Mouse (Mus musculus) heart, embryonic 15.5 days (tissue): Measurements from ENCODE around the gene Ppp2r5a. TPM values are rescaled to one million over a fixed set of nuclear protein-coding genes. Genes with fewer than 3 reads are reported as not detected.

Experiments used
- ATAC-seq: fragments of 200-750 bp; cut with Nextera tagmentation; replicated peaks from 2 replicates; pipeline ENCODE4 v1.8.0; 2017; ENCODE audit warnings: low read depth, moderate TSS enrichment; ENCODE audit not compliant: insufficient number of reproducible peaks, insufficient read depth, low FRiP score
- H3K27ac ChIP-seq: fragments of 300-500 bp; sonication (generic); 2 replicates; pipeline ENCODE4 v1.5.1; 2015; ENCODE audit warnings: mild to moderate bottlenecking, inconsistent platforms
- H3K27me3 ChIP-seq: fragments of 300-500 bp; sonication (generic); 2 replicates; pipeline ENCODE4 v1.6.1; 2015; ENCODE audit warnings: inconsistent platforms
- H3K36me3 ChIP-seq: fragments of 300-500 bp; sonication (generic); 2 replicates; pipeline ENCODE4 v1.6.1; 2015; ENCODE audit warnings: mild to moderate bottlenecking, inconsistent platforms
- H3K4me1 ChIP-seq: fragments of 300-500 bp; sonication (generic); replicated peaks from 2 replicates; pipeline ENCODE4 v1.6.1; 2015; ENCODE audit warnings: inconsistent platforms
- H3K4me2 ChIP-seq: fragments of 300-500 bp; sonication (generic); 2 replicates; pipeline ENCODE4 v1.6.1; 2015; ENCODE audit warnings: inconsistent platforms, mild to moderate bottlenecking, moderate library complexity
- H3K4me3 ChIP-seq: fragments of 300-500 bp; sonication (generic); 2 replicates; pipeline ENCODE4 v1.5.1; 2015; ENCODE audit warnings: mild to moderate bottlenecking, inconsistent platforms
- H3K9ac ChIP-seq: fragments of 300-500 bp; sonication (generic); 2 replicates; pipeline ENCODE4 v1.6.1; 2015; ENCODE audit warnings: mild to moderate bottlenecking, inconsistent platforms
- H3K9me3 ChIP-seq: fragments of 300-500 bp; sonication (generic); replicated peaks from 2 replicates; pipeline ENCODE4 v1.6.1; 2016; ENCODE audit warnings: inconsistent platforms
- WGBS: fragments of 180-500 bp; shearing (Covaris S2); methylation state at CpG from one replicate; pipeline ENCODE4 v1.1.7; 2015; ENCODE audit warnings: mixed read lengths; 5-methylcytosine and 5-hydroxymethylcytosine counted together
- polyA plus RNA-seq: library from polyadenylated mRNA; unstranded; fragments of >200 nt; fragmentation: Nextera tagmentation; extraction: Ambion mirVana; gene quantifications from 2 replicates; pipeline ENCODE4 v1.2.1, GENCODE M21; 2015

Gene Ppp2r5a
- polyA plus RNA-seq, 1 experiment from 2014 or later = 31.1 TPM

DNA sequence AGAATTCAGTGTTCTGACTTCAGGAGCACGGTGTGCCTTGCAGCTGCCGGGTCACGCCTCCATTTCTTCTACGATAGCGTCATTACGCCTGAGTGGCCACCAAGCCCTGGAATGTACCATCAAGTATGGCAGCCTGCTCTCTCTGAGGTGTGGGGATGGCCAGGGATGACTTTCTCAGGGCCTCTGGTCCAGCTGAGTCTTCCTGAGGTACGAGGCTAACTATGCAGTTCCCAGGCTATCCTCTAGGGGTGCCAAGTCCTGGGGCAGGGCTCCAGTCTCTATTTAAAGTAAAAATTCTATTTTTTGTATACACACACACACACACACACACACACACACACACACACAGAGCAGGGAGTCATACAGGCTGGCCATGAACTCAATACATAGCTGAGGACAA is 97.5 kb downstream of the Ppp2r5a start:
- Histone ChIP-seq H3K4me3 (no peak overlapping the region), H3K9ac (no peak overlapping the region), H3K4me1 (peaks cover 13% of the 10 kb centered on the region), H3K27ac (no peak overlapping the region), H3K4me2 (no peak overlapping the region), H3K36me3 (peaks cover 10% of the 10 kb centered on the region), H3K27me3 (no peaks in the 10 kb centered on the region), H3K9me3 (no peaks in the 10 kb centered on the region)
- ATAC-seq = no peak
- 66% methylated on average over 7 of the region's 7 CpGs for WGBS

DNA sequence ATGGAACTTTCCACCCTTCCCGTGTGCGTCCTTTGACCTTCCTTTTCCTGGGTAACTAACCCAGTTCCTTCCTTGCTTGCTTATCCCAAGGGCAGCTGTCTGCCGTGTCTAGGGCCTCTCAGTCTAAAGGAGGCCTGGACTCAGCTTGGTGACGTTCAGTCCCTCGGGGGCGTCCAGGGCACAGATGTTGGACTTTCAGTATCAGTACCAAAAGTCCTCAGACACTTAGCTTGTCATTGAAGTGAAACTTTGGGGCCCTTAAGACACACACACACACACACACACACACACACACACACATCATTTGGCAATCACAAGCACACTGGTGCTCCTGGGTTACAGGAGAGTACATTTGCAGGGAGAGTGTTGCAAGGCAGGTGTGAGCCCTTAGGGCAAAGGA is 98.9 kb downstream of the Ppp2r5a start:
- ATAC-seq = no peak
- H3K27ac ChIP-seq = no peak overlapping the region
- peaks cover 9% of the 10 kb centered on the region for H3K36me3 ChIP-seq

GRCm38 (mm10) chr1:191303736-191304135 is 99.3 kb downstream of the Ppp2r5a start:
- H3K4me1 ChIP-seq = peaks cover 27% of the 10 kb centered on the region
- peaks cover 8% of the 10 kb centered on the region for H3K36me3 ChIP-seq
- H3K27ac ChIP-seq = no peak overlapping the region
- H3K4me3 ChIP-seq = no peak overlapping the region
- WGBS = 50% methylated on average over 3 of the region's 3 CpGs
- no peak overlapping the region for H3K9ac ChIP-seq
- no peak overlapping the region for H3K4me2 ChIP-seq
- no peaks in the 10 kb centered on the region for H3K9me3 ChIP-seq
- H3K27me3 ChIP-seq = no peaks in the 10 kb centered on the region
- no peak for ATAC-seq

More for the DNA sequence above, 98.9 kb downstream of the Ppp2r5a start:
- Histone ChIP-seq H3K9me3 (no peaks in the 10 kb centered on the region), H3K4me3 (no peak overlapping the region), H3K4me1 (peaks cover 22% of the 10 kb centered on the region), H3K27me3 (no peaks in the 10 kb centered on the region), H3K4me2 (no peak overlapping the region), H3K9ac (no peak overlapping the region)
- WGBS = 64% methylated on average over 6 of the region's 6 CpGs

Other genes with a start within 250 kb of the Ppp2r5a start
- gene Fam71a, start 238.5 kb downstream of the Ppp2r5a start, polyA plus RNA-seq = not detected in 2 replicates
- gene Atf3, start 185.2 kb downstream of the Ppp2r5a start, polyA plus RNA-seq = 14.0 and 14.3 TPM in 2 replicates
- gene Nenf, start 85.1 kb downstream of the Ppp2r5a start, polyA plus RNA-seq = 108 and 121 TPM in 2 replicates
- 14.3 and 18.3 TPM in 2 replicates for gene Tmem206, start 77.4 kb downstream of the Ppp2r5a start, polyA plus RNA-seq
- 19.8 and 26.6 TPM in 2 replicates for gene Dtl, start 172.3 kb upstream of the Ppp2r5a start, polyA plus RNA-seq
- gene Ints7, start 172.4 kb upstream of the Ppp2r5a start, polyA plus RNA-seq = 28.5 and 38.9 TPM in 2 replicates